Mouse (Mus musculus) MEL (cell line): Measurements from ENCODE around the gene Wdr70. TPM values are rescaled to one million over a fixed set of nuclear protein-coding genes. Genes with fewer than 3 reads are reported as not detected.

Experiments used
- DNase-seq: peaks from one replicate; pipeline ENCODE4 v3.0.0; 2011; ENCODE audit warnings: low read depth, low spot score
- H3K27ac ChIP-seq: 2 replicates; pipeline ENCODE4 v1.5.1; 2012; ENCODE audit warnings: low read depth, mild to moderate bottlenecking, control low read depth, low read length, moderate library complexity; ENCODE audit not compliant: control insufficient read depth
- H3K27me3 ChIP-seq, 2 experiments: fragments of 150-350 bp in 1 of 2; sonication (generic) in 1 of 2; 2 replicates each; pipeline ENCODE4 v1.6.1; 2012; ENCODE audit warnings: low read length in 2 of 2, mild to moderate bottlenecking in 2 of 2, improper control_type of control experiment in 1 of 2, moderate library complexity in 1 of 2; ENCODE audit not compliant: insufficient read depth in 2 of 2, control insufficient read depth in 1 of 2
- H3K36me3 ChIP-seq, 2 experiments: 2 replicates each; pipeline ENCODE4 v1.6.1; 2012 to 2014; ENCODE audit warnings: low read length in 2 of 2, improper control_type of control experiment in 1 of 2, inconsistent platforms in 1 of 2, mild to moderate bottlenecking in 1 of 2; ENCODE audit not compliant: insufficient read depth in 2 of 2, control insufficient read depth in 1 of 2
- H3K4me1 ChIP-seq, 2 experiments: fragments of 150-350 bp in 1 of 2; sonication (generic) in 1 of 2; 2 replicates each; pipeline ENCODE4 v1.6.1; 2012; ENCODE audit warnings: low read length in 2 of 2, improper control_type of control experiment in 1 of 2, mild to moderate bottlenecking in 1 of 2; ENCODE audit not compliant: insufficient read depth in 2 of 2, control insufficient read depth in 1 of 2
- H3K4me3 ChIP-seq, 2 experiments: fragments of 150-350 bp in 1 of 2; sonication (generic) in 1 of 2; 2 replicates each; pipeline ENCODE4 v1.5.1; 2012; ENCODE audit warnings: low read depth in 2 of 2, low read length in 2 of 2, mild to moderate bottlenecking in 2 of 2, moderate library complexity in 2 of 2, control low read depth in 1 of 2, improper control_type of control experiment in 1 of 2; ENCODE audit not compliant: control insufficient read depth in 1 of 2, insufficient read depth in 1 of 2
- H3K79me2 ChIP-seq: 2 replicates; pipeline ENCODE4 v1.6.1; 2012; ENCODE audit warnings: mild to moderate bottlenecking, low read length, moderate library complexity; ENCODE audit not compliant: control insufficient read depth, poor library complexity, insufficient read depth
- H3K9ac ChIP-seq: 2 replicates; pipeline ENCODE4 v1.6.1; 2012; ENCODE audit warnings: low read depth, mild to moderate bottlenecking, control low read depth, low read length, moderate library complexity; ENCODE audit not compliant: control insufficient read depth, poor library complexity, severe bottlenecking
- H3K9me3 ChIP-seq: fragments of 150-350 bp; sonication (generic); replicated peaks from 2 replicates; pipeline ENCODE4 v1.6.1; 2012; ENCODE audit warnings: mild to moderate bottlenecking, low read length, improper control_type of control experiment, moderate library complexity; ENCODE audit not compliant: insufficient read depth
- BHLHE40 ChIP-seq: IDR thresholded peaks from 2 replicates; pipeline ENCODE4 v1.6.1; 2012; ENCODE audit warnings: low read depth, mild to moderate bottlenecking, inconsistent platforms, low read length, improper control_type of control experiment, borderline replicate concordance
- CTCF ChIP-seq, 3 experiments: IDR thresholded peaks in 2 of 3; conservative IDR thresholded peaks in 1 of 3; 2 replicates each; pipeline ENCODE4 v1.5.1; 2011 to 2012; ENCODE audit warnings: low read length in 3 of 3, low read depth in 2 of 3, mild to moderate bottlenecking in 2 of 3, improper control_type of control experiment in 1 of 3, inconsistent platforms in 1 of 3, mixed read lengths in 1 of 3, moderate library complexity in 1 of 3; ENCODE audit not compliant: control insufficient read depth in 1 of 3, insufficient read depth in 1 of 3, poor library complexity in 1 of 3, severe bottlenecking in 1 of 3
- E2F4 ChIP-seq: IDR thresholded peaks from 2 replicates; pipeline ENCODE4 v1.6.1; 2011; ENCODE audit warnings: low read depth, low read length, improper control_type of control experiment, borderline replicate concordance
- ETS1 ChIP-seq: IDR thresholded peaks from 2 replicates; pipeline ENCODE4 v1.6.1; 2012; ENCODE audit warnings: low read depth, mild to moderate bottlenecking, inconsistent platforms, low read length, improper control_type of control experiment, moderate library complexity
- GATA1 ChIP-seq: IDR thresholded peaks from 2 replicates; pipeline ENCODE4 v1.6.1; 2011; ENCODE audit warnings: low read depth, low read length, improper control_type of control experiment
- HCFC1 ChIP-seq: IDR thresholded peaks from 2 replicates; pipeline ENCODE4 v1.6.1; 2012; ENCODE audit warnings: low read depth, mild to moderate bottlenecking, inconsistent platforms, low read length, improper control_type of control experiment, moderate library complexity
- JUND ChIP-seq: IDR thresholded peaks from 2 replicates; pipeline ENCODE4 v1.6.1; 2011; ENCODE audit warnings: low read depth, mild to moderate bottlenecking, improper control_type of control experiment, low read length
- MAFK ChIP-seq: IDR thresholded peaks from 2 replicates; pipeline ENCODE4 v1.6.1; 2011; ENCODE audit warnings: low read depth, mild to moderate bottlenecking, low read length, improper control_type of control experiment, borderline replicate concordance
- MAZ ChIP-seq: IDR thresholded peaks from 2 replicates; pipeline ENCODE4 v1.6.1; 2012; ENCODE audit warnings: low read depth, mild to moderate bottlenecking, inconsistent platforms, low read length, improper control_type of control experiment
- NELFE ChIP-seq: IDR thresholded peaks from 2 replicates; pipeline ENCODE4 v1.6.1; 2011; ENCODE audit warnings: low read depth, low read length, improper control_type of control experiment
- NRF1 ChIP-seq: IDR thresholded peaks from 2 replicates; pipeline ENCODE4 v1.6.1; 2014; ENCODE audit warnings: low read depth, mild to moderate bottlenecking, inconsistent platforms, low read length, improper control_type of control experiment, moderate library complexity; ENCODE audit not compliant: poor library complexity, insufficient read depth, severe bottlenecking
- POLR2A ChIP-seq, 2 experiments: IDR thresholded peaks; 2 replicates each; pipeline ENCODE4 v1.6.1; 2011 to 2012; ENCODE audit warnings: low read length in 2 of 2, mild to moderate bottlenecking in 2 of 2, control low read depth in 1 of 2, improper control_type of control experiment in 1 of 2, low read depth in 1 of 2, moderate library complexity in 1 of 2; ENCODE audit not compliant: control insufficient read depth in 1 of 2, insufficient read depth in 1 of 2, poor library complexity in 1 of 2
- POLR2AphosphoS2 ChIP-seq: IDR thresholded peaks from 2 replicates; pipeline ENCODE4 v1.6.1; 2011; ENCODE audit warnings: low read length, improper control_type of control experiment
- SIN3A ChIP-seq: IDR thresholded peaks from 2 replicates; pipeline ENCODE4 v1.6.1; 2012; ENCODE audit warnings: low read length, improper control_type of control experiment, inconsistent platforms
- TAL1 ChIP-seq: IDR thresholded peaks from 2 replicates; pipeline ENCODE4 v1.6.1; 2012; ENCODE audit warnings: mild to moderate bottlenecking, inconsistent platforms, low read length, moderate library complexity, mixed read lengths
- USF2 ChIP-seq, 2 experiments: IDR thresholded peaks; 2 replicates each; pipeline ENCODE4 v1.6.1; 2011 to 2012; ENCODE audit warnings: improper control_type of control experiment in 2 of 2, low read length in 2 of 2, borderline replicate concordance in 1 of 2, inconsistent platforms in 1 of 2, low read depth in 1 of 2, mild to moderate bottlenecking in 1 of 2; ENCODE audit not compliant: insufficient read depth in 1 of 2
- ZMIZ1 ChIP-seq: IDR thresholded peaks from 2 replicates; pipeline ENCODE4 v1.6.1; 2012; ENCODE audit warnings: low read depth, mild to moderate bottlenecking, inconsistent platforms, low read length, improper control_type of control experiment, moderate library complexity
- polyA plus RNA-seq, 2 experiments: library from polyadenylated mRNA; stranded (reverse) in 1 of 2; unstranded in 1 of 2; fragments of >175 nt in 1 of 2; fragments of >200 nt in 1 of 2; gene quantifications; 2 replicates each; pipeline versions ENCODE4 v1.2.1 to v1.2.4; 2012; ENCODE audit warnings: low replicate concordance in 2 of 2, low read depth in 1 of 2; ENCODE audit not compliant: insufficient read length in 2 of 2, insufficient read depth in 1 of 2, missing spikeins in 1 of 2
- total RNA-seq: library from RNA; depleted of rRNA; stranded (reverse); fragments of 300-350 nt; gene quantifications from 2 replicates; pipeline ENCODE4 v1.2.3, GENCODE M21; 2012

The Wdr70 gene
- total and polyA plus RNA-seq, 3 experiments = 40.7 to 48.8 TPM; not detected in 1

DNA sequence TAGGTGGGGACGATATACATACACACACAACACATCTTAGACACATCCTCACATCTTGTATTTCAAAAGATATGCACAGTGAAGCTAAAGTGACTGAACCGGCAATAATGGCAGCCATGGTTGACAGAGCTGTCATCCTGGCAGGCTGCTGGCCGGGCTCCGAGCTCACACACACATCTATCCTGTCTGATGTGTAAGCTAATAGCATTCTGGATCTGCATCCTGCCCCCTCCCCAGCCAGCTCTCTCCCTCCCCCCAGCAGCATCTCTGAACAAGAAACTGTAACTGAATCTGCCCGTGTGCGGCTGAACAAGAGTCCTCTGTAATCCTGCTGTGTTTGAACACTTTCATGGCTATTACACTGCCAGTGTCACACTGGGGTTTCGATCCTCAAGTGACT is 219.1 kb downstream of the Wdr70 start:
- no peak overlapping the region for H3K9ac ChIP-seq
- no peaks in the 10 kb centered on the region for H3K79me2 ChIP-seq
- H3K27me3 ChIP-seq = no peaks in the 10 kb centered on the region
- H3K4me1 ChIP-seq = no peaks in the 10 kb centered on the region
- no peaks in the 10 kb centered on the region; a peak in 1 of 4 replicates for H3K36me3 ChIP-seq
- H3K27ac ChIP-seq = no peak overlapping the region
- no peak overlapping the region for H3K4me3 ChIP-seq
- no peak for TF ChIP-seq CTCF (IDR thresholded peaks at IDR 0.05 in 2 of 3, conservative IDR thresholded peaks at IDR 0.05 in 1 of 3; ENCODE audit: control insufficient read depth in 1 of 3, insufficient read depth in 1 of 3, low read depth in 2 of 3, low read length in 3 of 3, poor library complexity in 1 of 3, severe bottlenecking in 1 of 3)
- TF ChIP-seq ETS1 = no peak
- no peak for DNase-seq
- H3K9me3 ChIP-seq = no peaks in the 10 kb centered on the region

DNA sequence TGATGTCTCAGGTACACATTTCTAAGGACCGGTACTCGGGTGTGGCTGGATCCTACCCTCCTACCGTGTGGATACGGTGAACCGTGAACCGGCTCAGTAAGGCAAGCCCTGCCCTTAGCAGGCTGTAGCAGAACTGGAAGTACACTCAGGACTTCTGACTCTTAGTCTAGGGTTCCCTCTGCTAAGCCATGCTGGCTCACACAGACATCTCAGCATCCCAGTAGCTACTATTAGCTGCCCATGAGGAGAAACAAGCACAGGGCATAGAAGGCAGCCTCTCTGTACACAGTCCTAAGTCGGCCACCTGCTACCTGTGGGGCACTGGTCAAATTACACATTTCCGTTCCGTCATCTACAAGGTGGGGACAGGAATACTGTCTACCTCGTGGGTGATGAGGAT is 220.1 kb downstream of the Wdr70 start:
- H3K27me3 ChIP-seq = no peaks in the 10 kb centered on the region
- TF ChIP-seq E2F4 (no peak), POLR2AphosphoS2 (no peak), BHLHE40 (no peak)
- TF ChIP-seq, all 39 proteins: peak for 0
- Histone ChIP-seq H3K79me2 (no peaks in the 10 kb centered on the region), H3K27ac (no peak overlapping the region), H3K4me1 (no peaks in the 10 kb centered on the region), H3K9ac (no peak overlapping the region), H3K36me3 (no peaks in the 10 kb centered on the region; a peak in 1 of 4 replicates), H3K9me3 (no peaks in the 10 kb centered on the region), H3K4me3 (no peak overlapping the region)
- no peak for DNase-seq

GRCm38 (mm10) chr15:7877560-7878467 is 221.2 kb downstream of the Wdr70 start:
- H3K36me3 ChIP-seq = no peaks in the 10 kb centered on the region; a peak in 1 of 4 replicates
- H3K79me2 ChIP-seq = no peaks in the 10 kb centered on the region
- H3K27ac ChIP-seq = no peak overlapping the region
- no peaks in the 10 kb centered on the region for H3K4me1 ChIP-seq
- H3K9ac ChIP-seq = no peak overlapping the region
- no peak overlapping the region for H3K4me3 ChIP-seq
- no peaks in the 10 kb centered on the region for H3K9me3 ChIP-seq
- no peak for DNase-seq
- no peaks in the 10 kb centered on the region for H3K27me3 ChIP-seq
- TF ChIP-seq HCFC1 = no peak
- no peak for TF ChIP-seq NRF1
- no peak for TF ChIP-seq TAL1
- TF ChIP-seq USF2 (IDR thresholded peaks at IDR 0.05; ENCODE audit: borderline replicate concordance in 1 of 2, insufficient read depth in 1 of 2, low read depth in 1 of 2, low read length in 2 of 2) = no peak
- no peak for TF ChIP-seq GATA1
- TF ChIP-seq MAFK = no peak
- TF ChIP-seq POLR2A (IDR thresholded peaks at IDR 0.05; ENCODE audit: control insufficient read depth in 1 of 2, insufficient read depth in 1 of 2, low read depth in 1 of 2, low read length in 2 of 2, poor library complexity in 1 of 2) = no peak
- TF ChIP-seq NELFE = no peak
- no peak for TF ChIP-seq MAZ
- TF ChIP-seq ZMIZ1 = no peak
- no peak for TF ChIP-seq JUND
- no peak for TF ChIP-seq SIN3A
